Mouse (Mus musculus) heart, postnatal 0 days (tissue): ENCODE data around the gene Tmem252.

Source experiments
- CTCF ChIP-seq: IDR thresholded peaks from 2 replicates; pipeline ENCODE4 v1.5.1; 2016; ENCODE audit warnings: antibody characterized with exemption, control low read depth, low read depth
- EP300 ChIP-seq: IDR thresholded peaks from 2 replicates; pipeline ENCODE4 v1.6.1; 2016; ENCODE audit warnings: antibody characterized with exemption, low read depth

GRCm38 (mm10) chr19:24646162-24646829, 27.5 kb upstream of the Tmem252 start:
- TF ChIP-seq CTCF = no peak
- no peak for TF ChIP-seq EP300
